ENCODE assay signal across 17 mouse cellular contexts in the genomic region with DNA sequence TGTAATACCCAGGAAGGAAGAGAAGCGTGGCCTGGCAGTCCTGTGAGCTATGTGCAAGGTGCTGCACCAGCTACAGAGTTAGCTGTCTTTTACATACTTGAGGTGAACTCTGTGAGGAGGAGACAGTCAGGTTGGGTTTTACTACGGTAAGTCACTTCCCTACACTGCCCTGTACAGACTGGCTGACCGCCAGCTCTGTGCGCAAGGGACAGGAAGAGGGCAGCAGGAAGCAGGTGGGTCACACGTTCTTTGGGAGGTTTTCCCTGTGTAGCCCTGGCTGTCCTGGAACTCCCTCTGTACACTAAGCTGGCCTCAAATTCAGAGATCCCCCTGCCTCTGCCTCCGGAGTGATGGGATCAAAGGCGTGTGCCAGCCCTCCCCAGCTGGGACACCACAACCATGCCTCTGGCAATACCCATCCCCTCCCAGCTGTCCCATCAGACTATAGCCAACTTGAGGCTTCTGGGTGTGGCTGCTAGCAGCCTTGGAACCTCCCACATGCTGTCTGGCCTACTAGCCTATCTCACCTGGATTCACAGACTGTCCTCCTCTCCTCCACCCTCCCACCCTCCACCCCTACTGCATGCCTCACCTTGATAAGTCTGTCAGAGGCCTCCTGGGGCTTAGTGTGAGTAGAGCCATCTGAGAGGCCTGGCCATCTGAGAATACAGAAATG. TPM values are rescaled to one million over a fixed set of nuclear protein-coding genes. Genes with fewer than 3 reads are reported as not detected.
DNase-seq lines count a peak whose midpoint lies in the region; ATAC-seq and TF ChIP-seq lines count a peak whose summit lies in the region.
"Had no signal": no experiment of that assay in that cellular context is flagged by ENCODE, and none has a peak within 500 bp of the region (broad histone marks: within the 10 kb centered on the region; RNA-seq: fewer than 3 reads in every experiment).

No protein-coding gene starts in this region.

- peak; percentile 55; the same call in 1 of the 2 replicates for ATAC-seq in kidney, embryonic 16.5 days (ENCODE audit: low FRiP score, low TSS enrichment)
- peak; percentile 86 for ATAC-seq in liver, embryonic 11.5 days (replicated peaks; ENCODE audit: low FRiP score)
- ATAC-seq in stomach, embryonic 15.5 days (ENCODE audit: insufficient read depth, low FRiP score, low read depth) = peak; percentile 43
- ATAC-seq: lung, postnatal 0 days; Patski had no signal

- H3K27ac ChIP-seq in kidney, embryonic 16.5 days (ENCODE audit: low read length) = no peak overlapping the region
- H3K27ac ChIP-seq in kidney, adult 2 months (ENCODE audit: insufficient read depth, low read depth, low read length) = no peak overlapping the region
- H3K27ac ChIP-seq in liver, embryonic 11.5 days (ENCODE audit: low read depth, low read length) = no peak overlapping the region; the same call in 1 of the 2 replicates
- no peak overlapping the region for H3K27ac ChIP-seq in stomach, embryonic 15.5 days
- H3K27ac ChIP-seq: limb, embryonic 10.5 days; midbrain, embryonic 10.5 days; neural tube, embryonic 15.5 days had no signal

- WGBS in kidney, embryonic 16.5 days = 81% methylated on average over 7 of the region's 7 CpGs
- WGBS in kidney, adult 2 months = 78% methylated on average over 7 of the region's 7 CpGs
- 81% methylated on average over 7 of the region's 7 CpGs for WGBS in liver, embryonic 11.5 days
- 82% methylated on average over 7 of the region's 7 CpGs for WGBS in stomach, embryonic 15.5 days

- no peaks in the 10 kb centered on the region for H3K27me3 ChIP-seq in kidney, embryonic 16.5 days (ENCODE audit: insufficient read depth, low read length)
- H3K27me3 ChIP-seq in kidney, adult 2 months (replicated peaks; ENCODE audit: control insufficient read depth, insufficient read depth, low read length) = no peaks in the 10 kb centered on the region
- no peaks in the 10 kb centered on the region for H3K27me3 ChIP-seq in liver, embryonic 11.5 days (replicated peaks; ENCODE audit: control insufficient read depth, insufficient read depth, low read length)
- H3K27me3 ChIP-seq in stomach, embryonic 15.5 days (replicated peaks) = no peaks in the 10 kb centered on the region
- H3K27me3 ChIP-seq: CH12.LX; neural tube, embryonic 15.5 days; Patski had no signal

- H3K4me3 ChIP-seq in kidney, embryonic 16.5 days (ENCODE audit: low read length) = no peak overlapping the region
- H3K4me3 ChIP-seq in kidney, adult 2 months (ENCODE audit: insufficient read depth, low read depth, low read length) = no peak overlapping the region
- H3K4me3 ChIP-seq in liver, embryonic 11.5 days (ENCODE audit: low read depth, low read length) = no peak overlapping the region
- no peak overlapping the region for H3K4me3 ChIP-seq in stomach, embryonic 15.5 days (replicated peaks)
- H3K4me3 ChIP-seq: limb, embryonic 10.5 days; midbrain, embryonic 10.5 days; neural tube, embryonic 15.5 days had no signal

- no peak overlapping the region for H3K9ac ChIP-seq in kidney, embryonic 16.5 days (replicated peaks; ENCODE audit: low read length)
- H3K9ac ChIP-seq in liver, embryonic 11.5 days (ENCODE audit: low read depth, low read length) = no peak overlapping the region
- no peak overlapping the region for H3K9ac ChIP-seq in stomach, embryonic 15.5 days
- H3K9ac ChIP-seq: neural tube, embryonic 15.5 days had no signal

- no peak for TF ChIP-seq POLR2A in kidney, adult 2 months (IDR thresholded peaks at IDR 0.05; ENCODE audit: low read depth, low read length)

- no peak for DNase-seq in kidney, adult 2 months
- DNase-seq in c-Kit-positive CD71-positive TER-119-positive erythroid progenitor cells, embryonic 14.5 days (ENCODE audit: low spot score) = peak; percentile 60
- no peak for DNase-seq in liver, embryonic 11.5 days (ENCODE audit: low spot score)
- DNase-seq in layer of hippocampus, adult 9-10 months (ENCODE audit: low spot score) = no peak
- DNase-seq in layer of hippocampus, adult 8-10 months (ENCODE audit: low spot score in 2 of 2) = no peak
- DNase-seq: cerebellum, adult 2 months; heart, postnatal 36 days; spleen, adult 18-20 months; thymus, adult 18-20 months had no signal

- no peak overlapping the region for H3K4me2 ChIP-seq in kidney, embryonic 16.5 days (replicated peaks; ENCODE audit: low read depth, low read length)
- H3K4me2 ChIP-seq in liver, embryonic 11.5 days = no peak overlapping the region; the same call in 1 of the 2 replicates
- no peak overlapping the region for H3K4me2 ChIP-seq in stomach, embryonic 15.5 days
- H3K4me2 ChIP-seq: neural tube, embryonic 15.5 days had no signal

- TF ChIP-seq CTCF in kidney, adult 2 months (conservative IDR thresholded peaks at IDR 0.05; ENCODE audit: insufficient read depth, insufficient read length, low read depth, low read length) = no peak

- H3K4me1 ChIP-seq in kidney, embryonic 16.5 days (ENCODE audit: insufficient read depth, low read length) = 0 out of 2 replicates have a peak, but pooled peaks cover under 1% of the 10 kb centered on the region
- H3K4me1 ChIP-seq in kidney, adult 2 months (ENCODE audit: control insufficient read depth, insufficient read depth, low read length) = no peaks in the 10 kb centered on the region
- H3K4me1 ChIP-seq in liver, embryonic 11.5 days (replicated peaks; ENCODE audit: control insufficient read depth, insufficient read depth, low read length) = peaks cover 11% of the 10 kb centered on the region
- H3K4me1 ChIP-seq in stomach, embryonic 15.5 days = 0 out of 2 replicates have a peak, but pooled peaks cover 2% of the 10 kb centered on the region
- H3K4me1 ChIP-seq: limb, embryonic 10.5 days; midbrain, embryonic 10.5 days; neural tube, embryonic 15.5 days had no signal

- no peaks in the 10 kb centered on the region for H3K9me3 ChIP-seq in kidney, embryonic 16.5 days (ENCODE audit: low read length)
- no peaks in the 10 kb centered on the region for H3K9me3 ChIP-seq in liver, embryonic 11.5 days (ENCODE audit: control insufficient read depth, low read length)
- H3K9me3 ChIP-seq in stomach, embryonic 15.5 days = no peaks in the 10 kb centered on the region
- H3K9me3 ChIP-seq: limb, embryonic 10.5 days; midbrain, embryonic 10.5 days; neural tube, embryonic 15.5 days had no signal

- peaks cover 60% of the 10 kb centered on the region for H3K36me3 ChIP-seq in kidney, embryonic 16.5 days (ENCODE audit: insufficient read depth, low read length)
- peaks cover 2% of the 10 kb centered on the region; the same call in 1 of the 2 replicates for H3K36me3 ChIP-seq in kidney, adult 2 months (ENCODE audit: control insufficient read depth, insufficient read depth, low read length)
- peaks cover 38% of the 10 kb centered on the region for H3K36me3 ChIP-seq in liver, embryonic 11.5 days (ENCODE audit: control insufficient read depth, insufficient read depth, low read length)
- peaks cover 58% of the 10 kb centered on the region for H3K36me3 ChIP-seq in stomach, embryonic 15.5 days

RNA-seq across cellular contexts. Expression of a gene that starts 51.7 kb away (rescaled TPM):
- polyA plus RNA-seq in kidney, embryonic 16.5 days (2015; fragmentation: Nextera tagmentation; extraction: Ambion mirVana) = 49.7 and 53.9 TPM in 2 replicates
- 186 and 236 TPM in 2 replicates for polyA plus RNA-seq in kidney, adult 2 months (2012; rRNA removed)
- polyA plus RNA-seq in liver, embryonic 11.5 days (2014; fragmentation: Nextera tagmentation; extraction: Ambion mirVana) = 36.0 and 38.9 TPM in 2 replicates
- 41.5 and 41.9 TPM in 2 replicates for polyA plus RNA-seq in stomach, embryonic 15.5 days (2015; fragmentation: Nextera tagmentation; extraction: Ambion mirVana)
- 100 to 1,000 TPM; 273 to 309 (median 284) TPM for total RNA-seq in layer of hippocampus, adult 8-10 months (2022)
